Mouse (Mus musculus) erythroid progenitor cell, adult 5-6 weeks (primary cell): ENCODE measurements around the gene Ddx4. TPM values are rescaled to one million over a fixed set of nuclear protein-coding genes. Genes with fewer than 3 reads are reported as not detected.
"Not testable (repeated sequence)": the region's sequence is repeated elsewhere in the genome, so short reads cannot be mapped to it uniquely, and the experiment has no call there.

Experiments
- ATAC-seq: replicated peaks from 2 replicates; pipeline ENCODE4 v1.8.0; 2016; ENCODE audit warnings: moderate number of reproducible peaks, mild to moderate bottlenecking, moderate TSS enrichment, inconsistent platforms; ENCODE audit not compliant: poor library complexity, low FRiP score, severe bottlenecking
- total RNA-seq, 2 experiments: library from RNA; stranded (forward) in 1 of 2; stranded (reverse) in 1 of 2; fragments of 150-400 nt in 1 of 2; fragments of 186-747, 209-891 nt in 1 of 2; gene quantifications; 2 replicates each; pipeline versions ENCODE4 v1.2.3 to v1.2.4; 2015 to 2017; ENCODE audit warnings: low replicate concordance in 2 of 2

Gene Ddx4
- total RNA-seq, 2 experiments from 2014 or later: 2.1 to 2.3 TPM

GRCm38 (mm10) chr13:112642897-112643296, 9.4 kb downstream of the Ddx4 start:
- no peak for ATAC-seq

- peak; percentile 76 for ATAC-seq
These were observed 13.2 kb downstream of the Ddx4 start for GRCm38 (mm10) chr13:112639111-112639510.

- peak; percentile 54; the same call in 1 of the 2 replicates for ATAC-seq
These were observed 15.8 kb downstream of the Ddx4 start for GRCm38 (mm10) chr13:112636498-112636897.

DNA sequence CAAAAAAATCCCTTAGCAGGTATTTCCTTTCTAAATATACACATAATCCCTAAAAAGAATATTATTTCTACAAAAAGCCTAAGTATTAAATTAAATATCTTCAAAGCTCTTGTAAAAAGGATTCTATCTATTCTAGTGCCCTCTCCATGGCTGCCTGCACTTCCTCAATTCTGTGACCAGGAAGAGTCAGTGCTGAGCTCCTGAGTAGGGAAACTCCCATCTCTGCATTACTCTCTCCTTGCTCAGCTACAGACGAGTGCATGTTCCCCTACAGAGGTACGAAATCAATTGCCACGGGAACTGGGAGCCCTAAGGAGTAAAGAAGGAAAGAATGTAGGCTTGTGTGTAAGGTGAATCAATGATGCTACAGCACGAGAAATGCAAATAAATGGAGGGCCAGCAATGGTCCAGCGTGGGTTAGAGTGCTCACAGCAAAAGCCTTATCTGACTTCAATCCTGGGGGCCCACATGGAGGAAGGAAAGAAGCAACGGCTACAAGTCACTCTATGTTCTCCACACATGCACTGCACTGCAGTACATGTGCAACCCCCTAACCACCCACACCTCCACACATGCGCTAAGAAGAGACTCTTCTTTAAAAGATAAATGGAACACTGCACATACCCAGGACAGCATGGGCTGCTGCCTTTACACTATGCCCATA, 17.0 kb downstream of the Ddx4 start:
- no peak for ATAC-seq

DNA sequence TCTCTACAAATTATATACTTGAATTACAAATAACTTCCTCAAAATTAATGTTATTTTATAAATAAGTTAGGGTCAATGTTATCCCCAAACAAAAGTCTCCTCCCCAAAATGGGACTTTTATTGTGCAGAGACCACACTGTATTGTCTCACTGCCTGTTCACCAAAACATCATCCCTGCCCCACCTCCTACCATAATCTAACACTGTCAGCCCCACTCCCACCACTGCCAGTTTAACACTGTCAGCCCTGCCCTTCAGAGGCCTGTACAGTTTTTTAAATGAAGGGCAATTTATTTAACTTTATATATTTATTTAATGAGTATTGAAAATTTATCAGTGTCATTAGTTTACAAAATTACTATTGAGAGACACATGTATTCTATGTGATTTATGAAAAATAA, 26.7 kb downstream of the Ddx4 start:
- ATAC-seq: no peak

GRCm38 (mm10) chr13:112624622-112625021, 27.7 kb downstream of the Ddx4 start:
- ATAC-seq: no peak

DNA sequence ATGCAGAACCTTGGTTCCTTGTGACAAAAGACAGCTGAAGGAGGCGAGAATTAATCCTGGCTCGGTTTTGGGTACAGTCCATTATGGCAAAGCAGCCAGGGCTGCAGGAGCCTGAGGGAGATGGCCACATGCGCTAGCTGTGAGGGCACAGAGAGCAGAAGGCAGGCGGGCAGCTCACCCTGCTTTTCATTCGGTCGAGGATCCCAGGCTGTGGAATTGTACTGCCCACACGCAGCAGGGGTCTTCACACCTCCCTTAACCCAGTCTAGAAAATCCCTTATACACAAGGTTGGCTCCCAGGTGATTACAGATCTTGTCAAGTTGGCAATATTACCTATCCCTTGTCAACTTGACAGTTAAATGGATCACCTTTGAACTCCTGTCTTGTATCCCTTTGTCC, 28.6 kb downstream of the Ddx4 start:
- ATAC-seq: no peak

- ATAC-seq: no peak
These were observed 30.7 kb downstream of the Ddx4 start for GRCm38 (mm10) chr13:112621592-112621991.

GRCm38 (mm10) chr13:112608606-112609005, 43.7 kb downstream of the Ddx4 start:
- no peak for ATAC-seq

- ATAC-seq: no peak
These were observed 47.9 kb downstream of the Ddx4 start for GRCm38 (mm10) chr13:112604411-112604810.

DNA sequence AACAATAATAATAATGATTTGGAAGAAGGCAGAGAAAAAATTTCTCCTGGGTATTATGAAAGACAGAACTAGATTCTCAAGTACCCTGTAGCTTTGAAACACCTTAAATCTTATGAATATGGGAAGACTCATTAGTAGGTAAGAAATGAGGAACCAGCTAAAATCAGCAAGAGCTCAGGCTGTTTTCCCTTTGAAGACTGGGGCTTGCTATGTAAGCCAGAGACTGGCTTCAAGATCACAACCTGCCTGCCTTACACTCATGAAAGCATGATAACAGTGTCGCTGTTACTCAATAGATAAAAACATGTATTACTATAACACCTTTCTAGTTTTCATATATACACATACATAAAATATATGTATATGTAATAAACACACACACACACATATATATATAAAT, 48.4 kb downstream of the Ddx4 start:
- no peak for ATAC-seq

DNA sequence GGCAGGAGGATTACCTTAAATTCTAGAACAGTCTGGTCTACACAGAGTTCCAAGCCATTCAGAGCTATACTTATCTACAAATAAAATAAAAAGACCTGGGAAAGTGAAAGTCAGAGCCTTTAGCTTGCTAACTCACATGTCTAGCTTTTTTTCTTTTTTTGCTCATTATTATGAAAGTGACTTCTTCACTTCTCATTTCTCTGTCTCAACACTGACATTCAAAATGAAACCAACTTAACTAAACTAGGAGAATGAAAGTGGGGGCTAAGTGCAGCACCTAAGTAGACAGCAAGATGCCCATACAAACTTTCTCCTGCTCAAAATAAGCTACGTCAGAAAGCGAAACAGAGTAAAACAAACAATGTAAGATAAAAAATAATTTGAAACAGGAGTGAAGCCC, 49.7 kb downstream of the Ddx4 start:
- no peak for ATAC-seq

GRCm38 (mm10) chr13:112594260-112594659, 58.0 kb downstream of the Ddx4 start, which contains the start of gene Il31ra:
Gene Il31ra, minus strand, starts transcription at chr13:112594360.
- ATAC-seq: not testable (repeated sequence)

- ATAC-seq: no peak
These were observed 62.0 kb downstream of the Ddx4 start for GRCm38 (mm10) chr13:112590254-112590653.

- ATAC-seq: no peak
These were observed 62.6 kb downstream of the Ddx4 start for GRCm38 (mm10) chr13:112589625-112590024.

- ATAC-seq: no peak
These were observed 67.6 kb downstream of the Ddx4 start for GRCm38 (mm10) chr13:112584556-112585237.

GRCm38 (mm10) chr13:112582291-112582690, 70.0 kb downstream of the Ddx4 start:
- no peak for ATAC-seq

GRCm38 (mm10) chr13:112581796-112582195, 70.5 kb downstream of the Ddx4 start:
- no peak for ATAC-seq

- no peak for ATAC-seq
These were observed 71.5 kb downstream of the Ddx4 start for GRCm38 (mm10) chr13:112580590-112581320.

- not testable (repeated sequence) for ATAC-seq
These were observed 74.2 kb downstream of the Ddx4 start for GRCm38 (mm10) chr13:112578041-112578440.

DNA sequence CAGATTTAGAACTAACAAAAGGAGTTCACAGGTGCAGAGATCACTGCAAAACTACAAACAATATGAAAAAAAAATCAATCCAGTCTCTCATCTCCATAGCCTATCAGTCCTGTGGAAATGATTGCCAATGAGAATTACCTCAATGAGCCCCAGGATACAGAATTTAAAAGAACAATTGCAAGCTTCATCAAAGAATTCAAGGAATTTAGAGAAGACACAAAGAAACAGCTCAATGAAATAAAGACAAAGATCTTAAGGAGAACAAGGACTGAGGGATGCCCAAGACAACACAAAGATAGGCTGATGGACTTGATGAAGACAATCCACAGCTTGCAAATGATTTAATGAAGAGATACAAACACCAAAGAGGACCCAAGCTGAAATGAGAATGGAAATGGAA, 78.5 kb downstream of the Ddx4 start:
- no peak for ATAC-seq
